Mouse (Mus musculus) stomach, embryonic 16.5 days (tissue): ENCODE results near the gene Zfp612. TPM values are rescaled to one million over a fixed set of nuclear protein-coding genes. Genes with fewer than 3 reads are reported as not detected.
"Not testable (repeated sequence)": the region's sequence is repeated elsewhere in the genome, so short reads cannot be mapped to it uniquely, and the experiment has no call there.

Source experiments
- ATAC-seq: fragments of 200-750 bp; cut with Nextera tagmentation; 2 replicates; pipeline ENCODE4 v1.8.0; 2017; ENCODE audit warnings: moderate number of reproducible peaks, moderate TSS enrichment; ENCODE audit not compliant: insufficient read depth, low FRiP score
- H3K27ac ChIP-seq: fragments of 300-500 bp; sonication (generic); 2 replicates; pipeline ENCODE4 v1.5.1; 2014; ENCODE audit warnings: low read length
- H3K27me3 ChIP-seq: fragments of 300-500 bp; sonication (generic); 2 replicates; pipeline ENCODE4 v1.6.1; 2014; ENCODE audit warnings: low read length, control low read depth, mixed read lengths; ENCODE audit not compliant: control insufficient read depth, insufficient read depth
- H3K36me3 ChIP-seq: fragments of 300-500 bp; sonication (generic); 2 replicates; pipeline ENCODE4 v1.6.1; 2014; ENCODE audit warnings: low read length; ENCODE audit not compliant: control insufficient read depth, insufficient read depth
- H3K4me1 ChIP-seq: fragments of 300-500 bp; sonication (generic); 2 replicates; pipeline ENCODE4 v1.6.1; 2014; ENCODE audit warnings: low read length, control low read depth, mixed read lengths; ENCODE audit not compliant: control insufficient read depth, insufficient read depth
- H3K4me2 ChIP-seq: fragments of 300-500 bp; sonication (generic); 2 replicates; pipeline ENCODE4 v1.6.1; 2014; ENCODE audit warnings: low read depth, low read length, mixed read lengths
- H3K4me3 ChIP-seq: fragments of 300-500 bp; sonication (generic); replicated peaks from 2 replicates; pipeline ENCODE4 v1.5.1; 2014; ENCODE audit warnings: mild to moderate bottlenecking, low read length
- H3K9ac ChIP-seq: fragments of 300-500 bp; sonication (generic); 2 replicates; pipeline ENCODE4 v1.6.1; 2014; ENCODE audit warnings: low read length
- H3K9me3 ChIP-seq: fragments of 300-500 bp; sonication (generic); replicated peaks from 2 replicates; pipeline ENCODE4 v1.6.1; 2016; ENCODE audit warnings: low read length, control low read depth; ENCODE audit not compliant: control insufficient read depth
- WGBS: fragments of 180-500 bp; shearing (Covaris S2); extraction: QIAGEN DNeasy Blood & Tissue Kit; methylation state at CpG from one replicate; pipeline ENCODE4 v1.1.7; 2014; 5-methylcytosine and 5-hydroxymethylcytosine counted together
- polyA plus RNA-seq: library from polyadenylated mRNA; unstranded; fragments of >200 nt; fragmentation: Nextera tagmentation; extraction: Ambion mirVana; gene quantifications from 2 replicates; pipeline ENCODE4 v1.2.1, GENCODE M21; 2015

Zfp612 gene
- 6.5 and 7.1 TPM in 2 replicates for polyA plus RNA-seq

DNA sequence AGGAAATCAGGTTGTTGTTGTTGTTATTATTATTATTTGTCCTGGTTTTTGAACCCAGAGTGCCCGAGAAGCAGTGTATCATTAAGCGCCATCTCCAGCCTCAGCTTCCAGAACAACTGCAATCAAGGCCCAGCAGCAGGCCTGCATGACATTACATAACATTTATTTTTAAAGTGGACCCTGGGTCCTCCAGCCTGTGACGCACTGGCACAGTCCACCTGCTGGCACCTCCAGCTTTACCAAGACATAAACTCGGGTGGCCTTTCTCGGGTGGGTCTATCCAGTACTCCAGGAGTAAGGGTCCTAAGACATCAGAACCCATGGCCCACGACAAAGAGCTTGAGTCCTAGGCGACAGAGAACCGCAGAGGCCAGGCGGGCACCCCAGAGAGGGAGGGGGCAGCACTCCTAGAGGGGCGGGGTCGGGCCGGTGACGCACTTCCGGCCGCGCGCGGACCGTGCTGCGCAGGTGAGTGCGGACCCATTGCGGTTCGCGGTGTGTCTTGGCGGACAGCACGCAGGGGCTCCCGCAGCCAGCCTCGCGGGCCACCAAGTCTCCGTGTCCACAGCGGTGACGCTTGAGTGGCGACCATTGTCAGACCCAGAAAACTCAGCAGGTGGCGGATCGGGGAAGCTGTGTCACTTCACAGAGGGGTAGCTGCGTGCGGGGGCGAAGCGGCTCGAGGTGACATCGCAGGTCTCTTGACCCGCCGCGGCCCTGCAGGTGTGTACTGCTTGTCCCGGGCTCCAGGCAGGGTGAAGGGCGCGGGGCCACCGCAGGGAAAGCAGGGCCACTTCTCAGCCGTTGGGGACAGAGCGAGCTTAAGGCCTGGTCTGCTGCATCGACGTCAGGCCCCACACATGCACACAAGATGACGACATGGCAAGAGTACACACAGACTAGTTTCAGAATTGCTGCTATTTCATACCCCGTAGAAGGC is at the start of gene Zfp612:
Gene Zfp612 (plus strand): TSS at position 465 of the 940 bp plus-strand sequence.
- H3K9ac ChIP-seq: peak within 1 kb of the TSS; percentile 73
- peak within 1 kb of the TSS; percentile 61 for H3K4me3 ChIP-seq
- H3K4me1 ChIP-seq: peaks cover 4% of the 10 kb centered on the region; the same call in 1 of the 2 replicates
- ATAC-seq: peak; percentile 89; the same call in 1 of the 2 replicates
- H3K4me2 ChIP-seq: peak within 1 kb of the TSS; percentile 75
- H3K27ac ChIP-seq: no peak within 1 kb of the TSS
- no peaks in the 10 kb centered on the region for H3K27me3 ChIP-seq
- 6% methylated on average over 54 of the region's 54 CpGs for WGBS
- no peaks in the 10 kb centered on the region for H3K9me3 ChIP-seq
- no peaks in the 10 kb centered on the region; the same call in 1 of the 2 replicates for H3K36me3 ChIP-seq

DNA sequence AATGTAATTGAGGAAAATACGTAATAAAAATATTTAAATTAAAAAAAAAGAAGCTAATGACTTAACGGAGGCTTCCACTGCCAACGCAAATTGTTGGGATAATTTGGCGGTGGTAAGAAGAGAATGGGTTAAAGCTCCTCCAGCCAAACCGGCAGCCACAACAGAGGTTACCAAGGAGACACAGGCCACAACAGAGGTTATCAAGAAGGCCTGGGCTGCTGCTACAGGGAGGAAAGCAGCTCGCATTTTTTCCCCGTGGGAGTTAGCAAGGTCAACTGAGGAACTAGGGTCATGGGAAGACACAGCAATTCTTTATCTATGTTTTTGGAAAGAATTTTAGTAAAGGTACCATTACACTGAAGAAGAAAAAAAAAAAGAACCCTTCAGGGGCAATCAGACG is 45.8 kb upstream of the Zfp612 start:
- not testable (repeated sequence) for H3K4me3 ChIP-seq, H3K9ac ChIP-seq, H3K9me3 ChIP-seq, H3K36me3 ChIP-seq, H3K27ac ChIP-seq, H3K4me1 ChIP-seq, H3K4me2 ChIP-seq, H3K27me3 ChIP-seq, ATAC-seq
- WGBS: 32% methylated on average over 8 of the region's 8 CpGs

DNA sequence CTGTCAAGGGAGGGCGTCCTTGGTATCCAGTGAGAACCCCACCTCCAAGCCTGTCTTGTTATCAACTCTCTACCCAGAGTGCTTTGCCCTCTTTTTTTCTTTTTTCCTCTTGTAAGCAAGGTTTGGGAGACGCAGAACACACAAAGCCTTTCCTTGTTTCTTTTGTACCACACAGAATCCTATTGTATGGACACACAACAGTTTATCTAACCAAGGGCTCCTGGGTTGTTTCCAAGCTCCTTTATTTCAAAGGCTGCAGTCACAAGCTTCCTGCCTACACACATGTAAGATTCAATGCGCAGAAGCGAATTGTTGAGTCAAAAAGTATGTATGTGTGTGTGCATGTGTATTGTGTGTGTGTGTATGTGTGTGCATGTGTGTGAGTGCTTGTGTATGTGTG is 45.2 kb upstream of the Zfp612 start:
- 63% methylated on average over 4 of the region's 4 CpGs for WGBS
- Histone ChIP-seq H3K4me1 (no peaks in the 10 kb centered on the region), H3K27me3 (no peaks in the 10 kb centered on the region), H3K4me3 (no peak overlapping the region), H3K27ac (no peak overlapping the region), H3K9me3 (no peaks in the 10 kb centered on the region), H3K9ac (no peak overlapping the region), H3K4me2 (no peak overlapping the region), H3K36me3 (no peaks in the 10 kb centered on the region)
- ATAC-seq: no peak

DNA sequence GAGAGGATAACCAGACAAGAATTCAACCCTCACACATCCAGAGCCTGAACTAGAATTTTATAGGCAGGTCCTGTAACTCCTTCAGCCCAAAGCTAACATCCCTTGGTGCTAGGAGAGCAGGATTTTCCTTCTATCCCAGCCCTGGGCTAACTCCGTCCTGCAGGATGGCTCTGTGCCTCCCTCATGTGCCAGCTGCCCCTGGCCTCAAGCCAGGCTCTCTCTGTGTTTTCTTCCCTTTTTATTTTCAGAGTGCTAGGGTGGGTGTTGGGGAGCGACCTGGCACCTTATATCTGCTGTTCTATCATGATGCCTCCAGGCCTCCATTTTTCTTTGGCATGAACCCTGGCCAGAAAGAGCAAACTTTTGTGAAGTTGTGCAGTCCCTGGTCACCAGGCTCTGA is 43.4 kb upstream of the Zfp612 start:
- H3K4me1 ChIP-seq: no peaks in the 10 kb centered on the region
- no peak for ATAC-seq
- H3K27me3 ChIP-seq: no peaks in the 10 kb centered on the region
- no peak overlapping the region for H3K9ac ChIP-seq
- no peaks in the 10 kb centered on the region for H3K9me3 ChIP-seq
- no peak overlapping the region for H3K4me3 ChIP-seq
- H3K4me2 ChIP-seq: no peak overlapping the region
- WGBS: 67% methylated on average over 2 of the region's 2 CpGs
- no peak overlapping the region for H3K27ac ChIP-seq
- no peaks in the 10 kb centered on the region for H3K36me3 ChIP-seq

DNA sequence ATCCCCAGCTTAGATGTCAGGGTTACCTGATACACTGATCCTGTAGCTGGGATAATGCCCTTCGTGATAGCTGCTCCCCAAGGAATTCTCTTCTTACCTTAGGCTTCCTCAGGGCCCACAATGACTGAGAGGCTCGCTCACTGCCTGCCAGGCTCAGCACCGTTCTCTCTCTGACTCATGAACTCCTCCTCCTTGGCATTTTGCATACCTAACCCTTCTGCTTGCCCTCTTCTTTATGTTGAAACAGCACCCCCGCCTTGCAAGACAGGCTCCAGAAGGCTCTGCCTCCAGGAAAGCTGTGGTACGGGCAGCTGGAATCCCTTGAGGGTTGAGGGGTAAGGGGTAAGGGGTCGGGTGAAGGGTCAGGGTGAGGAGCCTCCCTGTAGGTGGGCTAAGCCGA is 40.3 kb upstream of the Zfp612 start:
- WGBS: 38% methylated on average over 7 of the region's 7 CpGs
- ATAC-seq: no peak
- no peak overlapping the region for H3K4me3 ChIP-seq
- H3K4me2 ChIP-seq: no peak overlapping the region
- H3K27me3 ChIP-seq: no peaks in the 10 kb centered on the region
- no peaks in the 10 kb centered on the region for H3K4me1 ChIP-seq
- H3K27ac ChIP-seq: no peak overlapping the region
- no peaks in the 10 kb centered on the region for H3K9me3 ChIP-seq
- H3K9ac ChIP-seq: no peak overlapping the region
- no peaks in the 10 kb centered on the region for H3K36me3 ChIP-seq

GRCm38 (mm10) chr8:110039659-110040058 is 39.9 kb upstream of the Zfp612 start, which contains the start of gene Chst4:
Gene Chst4, minus strand, starts transcription at chr8:110039740.
- Histone ChIP-seq H3K4me2 (no peak within 1 kb of the TSS), H3K9me3 (no peaks in the 10 kb centered on the region), H3K27me3 (no peaks in the 10 kb centered on the region), H3K36me3 (no peaks in the 10 kb centered on the region), H3K4me3 (no peak within 1 kb of the TSS), H3K9ac (no peak within 1 kb of the TSS), H3K4me1 (no peaks in the 10 kb centered on the region), H3K27ac (no peak within 1 kb of the TSS)
- 68% methylated on average over 5 of the region's 5 CpGs for WGBS
- no peak for ATAC-seq

GRCm38 (mm10) chr8:110040509-110040908 is 39.0 kb upstream of the Zfp612 start:
- Histone ChIP-seq H3K4me2 (no peak overlapping the region), H3K27ac (no peak overlapping the region), H3K9me3 (no peaks in the 10 kb centered on the region), H3K27me3 (no peaks in the 10 kb centered on the region), H3K4me3 (no peak overlapping the region), H3K4me1 (no peaks in the 10 kb centered on the region), H3K36me3 (no peaks in the 10 kb centered on the region), H3K9ac (no peak overlapping the region)
- no peak for ATAC-seq
- 70% methylated on average over 4 of the region's 4 CpGs for WGBS

GRCm38 (mm10) chr8:110051208-110051607 is 28.3 kb upstream of the Zfp612 start:
- 58% methylated on average over 6 of the region's 6 CpGs for WGBS
- peak; percentile 79 for ATAC-seq

GRCm38 (mm10) chr8:110058207-110058606 is 21.3 kb upstream of the Zfp612 start:
- Histone ChIP-seq H3K27ac (no peak overlapping the region), H3K27me3 (no peaks in the 10 kb centered on the region), H3K9me3 (no peaks in the 10 kb centered on the region), H3K4me3 (no peak overlapping the region), H3K9ac (no peak overlapping the region), H3K4me1 (no peaks in the 10 kb centered on the region), H3K36me3 (no peaks in the 10 kb centered on the region), H3K4me2 (no peak overlapping the region)
- no peak for ATAC-seq
- WGBS: 69% methylated on average over 8 of the region's 8 CpGs

More at GRCm38 (mm10) chr8:110051208-110051607, 28.3 kb upstream of the Zfp612 start:
- H3K36me3 ChIP-seq: no peaks in the 10 kb centered on the region
- no peaks in the 10 kb centered on the region for H3K9me3 ChIP-seq
- no peak overlapping the region for H3K4me2 ChIP-seq
- no peaks in the 10 kb centered on the region for H3K27me3 ChIP-seq
- no peak overlapping the region for H3K4me3 ChIP-seq
- H3K4me1 ChIP-seq: no peaks in the 10 kb centered on the region
- H3K9ac ChIP-seq: no peak overlapping the region
- no peak overlapping the region for H3K27ac ChIP-seq
